Mouse (Mus musculus): ENCODE measurements around the gene Diexf.

Gene Diexf

GRCm38 (mm10) chr1:193129786-193130455 lies at the start of gene Diexf:
Gene Diexf (minus strand): TSS chr1:193130272.
- DNase-seq = peak; percentile 95

GRCm38 (mm10) chr1:193174143-193174733 lies 44.2 kb upstream of the Diexf start:
- peak; percentile 29 for DNase-seq

- DNase-seq = no peak
Observed at GRCm38 (mm10) chr1:193173810-193174129, 43.7 kb upstream of the Diexf start.

- peak; percentile 98 for DNase-seq
Observed at GRCm38 (mm10) chr1:193172991-193173809, 43.1 kb upstream of the Diexf start.

GRCm38 (mm10) chr1:193169856-193170255 lies 39.8 kb upstream of the Diexf start:
- no peak for DNase-seq

GRCm38 (mm10) chr1:193169228-193169627 lies 39.2 kb upstream of the Diexf start:
- DNase-seq = no peak

- DNase-seq = no peak
Observed at GRCm38 (mm10) chr1:193167746-193168145, 37.7 kb upstream of the Diexf start, which contains the start of gene A130010J15Rik. Gene A130010J15Rik (plus strand): TSS chr1:193168046.

- DNase-seq = no peak
Observed at GRCm38 (mm10) chr1:193160317-193161032, 30.4 kb upstream of the Diexf start.

- DNase-seq = no peak
Observed at GRCm38 (mm10) chr1:193159613-193160012, 29.5 kb upstream of the Diexf start.

GRCm38 (mm10) chr1:193159163-193159562 lies 29.1 kb upstream of the Diexf start:
- DNase-seq = no peak

- DNase-seq = no peak
Observed at GRCm38 (mm10) chr1:193157111-193157492, 27.0 kb upstream of the Diexf start.

GRCm38 (mm10) chr1:193156316-193157110 lies 26.4 kb upstream of the Diexf start:
- DNase-seq = no peak

- no peak for DNase-seq
Observed at GRCm38 (mm10) chr1:193153561-193153960, 23.5 kb upstream of the Diexf start.

GRCm38 (mm10) chr1:193152872-193153271 lies 22.8 kb upstream of the Diexf start, which contains the start of gene Irf6:
Gene Irf6 (plus strand): TSS chr1:193153111.
- DNase-seq = no peak

- DNase-seq = no peak
Observed at GRCm38 (mm10) chr1:193151134-193151533, 21.1 kb upstream of the Diexf start.

GRCm38 (mm10) chr1:193149231-193149630 lies 19.2 kb upstream of the Diexf start:
- DNase-seq = no peak

- no peak for DNase-seq
Observed at GRCm38 (mm10) chr1:193146416-193146815, 16.3 kb upstream of the Diexf start.

- no peak for DNase-seq
Observed at GRCm38 (mm10) chr1:193145101-193145500, 15.0 kb upstream of the Diexf start.

- peak; percentile 36 for DNase-seq
Observed at GRCm38 (mm10) chr1:193144516-193144915, 14.4 kb upstream of the Diexf start.

GRCm38 (mm10) chr1:193142517-193143062 lies 12.5 kb upstream of the Diexf start:
- no peak for DNase-seq

- no peak for DNase-seq
Observed at GRCm38 (mm10) chr1:193141118-193141517, 11.0 kb upstream of the Diexf start.

- no peak for DNase-seq
Observed at GRCm38 (mm10) chr1:193138669-193139068, 8.6 kb upstream of the Diexf start.
